ENCODE assay signal across 25 mouse cellular contexts in the genomic region with DNA sequence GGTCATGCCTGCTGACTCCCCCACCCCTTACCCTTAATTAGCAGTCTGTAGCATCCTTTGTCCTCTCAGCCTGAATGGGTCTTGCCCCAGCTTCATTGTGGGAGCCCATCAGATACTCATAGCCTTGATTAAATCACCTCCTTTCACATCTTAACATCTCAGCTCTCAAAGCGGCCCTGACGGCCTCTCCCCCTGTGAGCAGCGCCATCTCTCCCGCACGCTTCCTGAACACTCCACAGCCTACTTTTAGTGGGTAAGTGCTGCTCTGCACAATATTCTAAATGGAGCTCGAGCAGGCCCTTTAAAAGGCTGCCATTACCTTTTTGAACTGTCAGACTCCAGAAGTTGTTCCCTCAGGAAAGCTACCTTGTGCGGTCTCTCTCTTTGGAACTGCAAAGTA. TPM values are rescaled to one million over a fixed set of nuclear protein-coding genes. Genes with fewer than 3 reads are reported as not detected.
A peak's percentile ranks its signal among the peaks of the same experiment; 100 is the strongest.
DNase-seq lines count a peak whose midpoint lies in the region; ATAC-seq and TF ChIP-seq lines count a peak whose summit lies in the region.
"Had no signal": no experiment of that assay in that cellular context is flagged by ENCODE, and none has a peak within 500 bp of the region (broad histone marks: within the 10 kb centered on the region; RNA-seq: fewer than 3 reads in every experiment).

No protein-coding gene starts in this region.

- peak overlapping the region; percentile 17; the same call in 1 of the 2 replicates for H3K27ac ChIP-seq in forebrain, embryonic 10.5 days
- H3K27ac ChIP-seq in forebrain, postnatal 0 days (ENCODE audit: low read depth, low read length), result no peak overlapping the region
- H3K27ac ChIP-seq in hindbrain, embryonic 11.5 days (ENCODE audit: low read depth, low read length), result peak overlapping the region; percentile 17; the same call in 1 of the 2 replicates
- no peak overlapping the region for H3K27ac ChIP-seq in hindbrain, postnatal 0 days
- 0 out of 2 replicates have a peak overlapping the region, but pooled peaks have one; percentile 4 for H3K27ac ChIP-seq in forebrain, embryonic 13.5 days
- H3K27ac ChIP-seq: embryonic facial prominence, embryonic 15.5 days; heart, embryonic 13.5 days; layer of hippocampus, adult 2 months; limb, embryonic 12.5 days; macrophage; stomach, postnatal 0 days had no signal

- ATAC-seq in forebrain, postnatal 0 days, result no peak
- peak; percentile 5; the same call in 1 of the 2 replicates for ATAC-seq in hindbrain, embryonic 11.5 days (ENCODE audit: low FRiP score)
- ATAC-seq in hindbrain, postnatal 0 days, result no peak
- ATAC-seq in forebrain, embryonic 13.5 days, result peak; percentile 23; the same call in 1 of the 2 replicates
- ATAC-seq: intestine, postnatal 0 days; liver, postnatal 0 days; lung, postnatal 0 days had no signal

- H3K36me3 ChIP-seq in forebrain, embryonic 10.5 days (replicated peaks), result no peaks in the 10 kb centered on the region
- no peaks in the 10 kb centered on the region for H3K36me3 ChIP-seq in forebrain, postnatal 0 days (ENCODE audit: insufficient read depth)
- H3K36me3 ChIP-seq in hindbrain, embryonic 11.5 days (ENCODE audit: control insufficient read depth, insufficient read depth, low read length), result no peaks in the 10 kb centered on the region
- no peaks in the 10 kb centered on the region for H3K36me3 ChIP-seq in hindbrain, postnatal 0 days (ENCODE audit: insufficient read depth, low read length)
- H3K36me3 ChIP-seq in forebrain, embryonic 13.5 days (ENCODE audit: poor library complexity, severe bottlenecking), result no peaks in the 10 kb centered on the region
- H3K36me3 ChIP-seq: embryonic facial prominence, embryonic 15.5 days; heart, embryonic 13.5 days; limb, embryonic 12.5 days had no signal

- peaks cover 29% of the 10 kb centered on the region for H3K4me1 ChIP-seq in forebrain, embryonic 10.5 days
- H3K4me1 ChIP-seq in forebrain, postnatal 0 days (ENCODE audit: insufficient read depth), result 0 out of 2 replicates have a peak, but pooled peaks cover 5% of the 10 kb centered on the region
- H3K4me1 ChIP-seq in hindbrain, embryonic 11.5 days (replicated peaks; ENCODE audit: control insufficient read depth, insufficient read depth, low read length), result peaks cover 4% of the 10 kb centered on the region; the same call in 1 of the 2 replicates
- no peaks in the 10 kb centered on the region for H3K4me1 ChIP-seq in hindbrain, postnatal 0 days (ENCODE audit: insufficient read depth, low read length)
- H3K4me1 ChIP-seq in forebrain, embryonic 13.5 days, result peaks cover 18% of the 10 kb centered on the region
- H3K4me1 ChIP-seq: embryonic facial prominence, embryonic 15.5 days; heart, embryonic 13.5 days; limb, embryonic 12.5 days had no signal

- no peak for DNase-seq in forebrain, embryonic 10.5 days (ENCODE audit: extremely low spot score, low spot score)
- DNase-seq in forebrain, postnatal 0 days, result no peak
- DNase-seq in hindbrain, embryonic 11.5 days (ENCODE audit: low spot score), result no peak
- DNase-seq in hindbrain, postnatal 0 days (ENCODE audit: low spot score), result no peak
- peak; percentile 5 for DNase-seq in ES-CJ7 (ENCODE audit: low read depth, low spot score)
- DNase-seq in layer of hippocampus, postnatal 36 days, result no peak
- DNase-seq in thymus, adult 18-20 months, result no peak
- DNase-seq: cerebellum, adult 18-20 months; cerebellum, postnatal 14 days; gastrocnemius, postnatal 10 days; heart, postnatal 14 days; kidney, postnatal 25 days; liver, postnatal 0 days had no signal

- WGBS in forebrain, embryonic 10.5 days, result 30% methylated on average over 7 of the region's 7 CpGs
- 48% methylated on average over 7 of the region's 7 CpGs for WGBS in forebrain, postnatal 0 days
- 41% methylated on average over 7 of the region's 7 CpGs for WGBS in hindbrain, embryonic 11.5 days
- 61% methylated on average over 7 of the region's 7 CpGs for WGBS in hindbrain, postnatal 0 days
- 25% methylated on average over 7 of the region's 7 CpGs for whole genome bisulfite sequencing in forebrain, embryonic 13.5 days

- peaks cover 8% of the 10 kb centered on the region for H3K27me3 ChIP-seq in forebrain, embryonic 10.5 days (ENCODE audit: poor library complexity, severe bottlenecking)
- no peaks in the 10 kb centered on the region for H3K27me3 ChIP-seq in forebrain, postnatal 0 days (ENCODE audit: insufficient read depth, low read length)
- H3K27me3 ChIP-seq in hindbrain, embryonic 11.5 days (ENCODE audit: control insufficient read depth, insufficient read depth, low read length), result no peaks in the 10 kb centered on the region
- H3K27me3 ChIP-seq in hindbrain, postnatal 0 days (ENCODE audit: insufficient read depth, low read length), result no peaks in the 10 kb centered on the region
- no peaks in the 10 kb centered on the region for H3K27me3 ChIP-seq in forebrain, embryonic 13.5 days
- H3K27me3 ChIP-seq: embryonic facial prominence, embryonic 15.5 days; heart, embryonic 13.5 days; limb, embryonic 12.5 days had no signal

- no peak for TF ChIP-seq CTCF in forebrain, postnatal 0 days (IDR thresholded peaks at IDR 0.05; ENCODE audit: low read depth)
- no peak for TF ChIP-seq CTCF in hindbrain, postnatal 0 days (IDR thresholded peaks at IDR 0.05; ENCODE audit: low read depth)

- H3K4me2 ChIP-seq in forebrain, postnatal 0 days (ENCODE audit: low read depth), result no peak overlapping the region
- H3K4me2 ChIP-seq in hindbrain, embryonic 11.5 days (replicated peaks; ENCODE audit: low read depth, low read length), result no peak overlapping the region
- no peak overlapping the region for H3K4me2 ChIP-seq in hindbrain, postnatal 0 days (ENCODE audit: low read depth, low read length)
- no peak overlapping the region for H3K4me2 ChIP-seq in forebrain, embryonic 13.5 days
- H3K4me2 ChIP-seq: embryonic facial prominence, embryonic 15.5 days; heart, embryonic 13.5 days; limb, embryonic 12.5 days; liver, embryonic 11.5 days had no signal

- H3K9ac ChIP-seq in forebrain, postnatal 0 days, result no peak overlapping the region
- no peak overlapping the region for H3K9ac ChIP-seq in hindbrain, embryonic 11.5 days (ENCODE audit: low read depth, low read length)
- no peak overlapping the region for H3K9ac ChIP-seq in hindbrain, postnatal 0 days (replicated peaks; ENCODE audit: low read length)
- H3K9ac ChIP-seq in forebrain, embryonic 13.5 days, result no peak overlapping the region
- H3K9ac ChIP-seq: embryonic facial prominence, embryonic 15.5 days; heart, embryonic 13.5 days; limb, embryonic 12.5 days; liver, postnatal 0 days had no signal

- H3K4me3 ChIP-seq in forebrain, embryonic 10.5 days, result no peak overlapping the region
- H3K4me3 ChIP-seq in forebrain, postnatal 0 days (ENCODE audit: low read depth, low read length), result no peak overlapping the region
- H3K4me3 ChIP-seq in hindbrain, embryonic 11.5 days (ENCODE audit: low read depth, low read length), result no peak overlapping the region
- no peak overlapping the region for H3K4me3 ChIP-seq in hindbrain, postnatal 0 days (ENCODE audit: low read length)
- H3K4me3 ChIP-seq in forebrain, embryonic 13.5 days, result no peak overlapping the region
- H3K4me3 ChIP-seq: embryonic facial prominence, embryonic 15.5 days; heart, embryonic 13.5 days; layer of hippocampus, adult 2 months; limb, embryonic 12.5 days had no signal

- no peaks in the 10 kb centered on the region for H3K9me3 ChIP-seq in forebrain, embryonic 10.5 days
- no peaks in the 10 kb centered on the region for H3K9me3 ChIP-seq in forebrain, postnatal 0 days (ENCODE audit: low read length)
- H3K9me3 ChIP-seq in hindbrain, embryonic 11.5 days (ENCODE audit: control insufficient read depth, low read length), result no peaks in the 10 kb centered on the region
- no peaks in the 10 kb centered on the region for H3K9me3 ChIP-seq in hindbrain, postnatal 0 days (ENCODE audit: low read length)
- H3K9me3 ChIP-seq in forebrain, embryonic 13.5 days (replicated peaks), result no peaks in the 10 kb centered on the region
- H3K9me3 ChIP-seq: embryonic facial prominence, embryonic 15.5 days; heart, embryonic 13.5 days; limb, embryonic 12.5 days had no signal

RNA-seq across cellular contexts. Expression of a gene that starts 52.2 kb away (rescaled TPM):
- polyA plus RNA-seq in forebrain, embryonic 10.5 days (2016; fragmentation: Nextera tagmentation; extraction: Ambion mirVana), result 1.6 and 1.8 TPM in 2 replicates
- 16.8 and 30.8 TPM in 2 replicates for total RNA-seq in forebrain, postnatal 0 days (2014; rRNA removed)
- 4.6 and 4.8 TPM in 2 replicates for polyA plus RNA-seq in forebrain, postnatal 0 days (2015; fragmentation: Nextera tagmentation; extraction: Ambion mirVana)
- polyA plus RNA-seq in hindbrain, embryonic 11.5 days (2014; fragmentation: Nextera tagmentation; extraction: Ambion mirVana), result 11.9 and 12.3 TPM in 2 replicates
- 42.7 and 44.0 TPM in 2 replicates for total RNA-seq in hindbrain, postnatal 0 days (2014; rRNA removed)
- 4.2 and 4.4 TPM in 2 replicates for polyA plus RNA-seq in hindbrain, postnatal 0 days (2015; fragmentation: Nextera tagmentation; extraction: Ambion mirVana)
- polyA plus RNA-seq in forebrain, embryonic 13.5 days (2015; fragmentation: Nextera tagmentation; extraction: Ambion mirVana), result 10.0 and 12.8 TPM in 2 replicates
- 1 to 10 TPM; 7.1 to 7.7 TPM for total RNA-seq in layer of hippocampus, postnatal 36 days (2021)
- total RNA-seq: gastrocnemius, postnatal 10 days; granulocyte monocyte progenitor cell, adult 5-6 weeks had no signal
- polyA plus RNA-seq: heart, embryonic 13.5 days; kidney, embryonic 14.5 days; limb, embryonic 12.5 days; liver, embryonic 11.5 days; liver, postnatal 0 days; macrophage had no signal

Comparison
In these comparisons a context has a peak if more than half of its experiments do, and no peak if none do; other contexts are left out.
1. H3K27ac ChIP-seq: peak in forebrain, embryonic 10.5 days (single experiment), hindbrain, embryonic 11.5 days (single experiment) and forebrain, embryonic 13.5 days (single experiment); none in forebrain, postnatal 0 days (single experiment) and hindbrain, postnatal 0 days (single experiment).
2. ATAC-seq: peak in hindbrain, embryonic 11.5 days (single experiment) and forebrain, embryonic 13.5 days (single experiment); none in forebrain, postnatal 0 days (single experiment) and hindbrain, postnatal 0 days (single experiment).